Mouse (Mus musculus) hindbrain, embryonic 14.5 days (tissue): ENCODE measurements at regions not wholly inside any gene's neighbourhood (a gene's known extent, or its start where the extent isn't known, plus 50 kb on each side); places are given as distances from the start of the nearest gene placed in this dataset.
A peak's percentile ranks its signal among the peaks of the same experiment; 100 is the strongest.

Source experiments
- ATAC-seq: fragments of 200-750 bp; cut with Nextera tagmentation; 2 replicates; pipeline ENCODE4 v1.8.0; 2017; ENCODE audit warnings: moderate number of reproducible peaks, mild to moderate bottlenecking, moderate TSS enrichment, moderate library complexity; ENCODE audit not compliant: low FRiP score
- DNase-seq: peaks from one replicate; pipeline ENCODE4 v3.0.0-alpha.2; 2015; ENCODE audit warnings: low spot score
- H3K27ac ChIP-seq: fragments of 300-500 bp; sonication (generic); 2 replicates; pipeline ENCODE4 v1.5.1; 2014; ENCODE audit warnings: mild to moderate bottlenecking, moderate library complexity
- H3K27me3 ChIP-seq: fragments of 300-500 bp; sonication (generic); 2 replicates; pipeline ENCODE4 v1.6.1; 2014; ENCODE audit warnings: mild to moderate bottlenecking, low read length, mixed read lengths; ENCODE audit not compliant: control insufficient read depth, insufficient read depth
- H3K36me3 ChIP-seq: fragments of 300-500 bp; sonication (generic); replicated peaks from 2 replicates; pipeline ENCODE4 v1.6.1; 2014; ENCODE audit not compliant: control insufficient read depth, insufficient read depth
- H3K4me1 ChIP-seq: fragments of 300-500 bp; sonication (generic); replicated peaks from 2 replicates; pipeline ENCODE4 v1.6.1; 2014; ENCODE audit warnings: antibody characterized with exemption, low read length, mixed read lengths; ENCODE audit not compliant: control insufficient read depth, insufficient read depth
- H3K4me2 ChIP-seq: fragments of 300-500 bp; sonication (generic); replicated peaks from 2 replicates; pipeline ENCODE4 v1.6.1; 2014; ENCODE audit warnings: mild to moderate bottlenecking, moderate library complexity
- H3K4me3 ChIP-seq: fragments of 300-500 bp; sonication (generic); replicated peaks from 2 replicates; pipeline ENCODE4 v1.5.1; 2014; ENCODE audit warnings: mild to moderate bottlenecking, low read length
- H3K9ac ChIP-seq: fragments of 300-500 bp; sonication (generic); 2 replicates; pipeline ENCODE4 v1.6.1; 2014
- H3K9me3 ChIP-seq: fragments of 300-500 bp; sonication (generic); 2 replicates; pipeline ENCODE4 v1.6.1; 2016; ENCODE audit warnings: low read length; ENCODE audit not compliant: control insufficient read depth
- WGBS: fragments of 180-500 bp; shearing (Covaris S2); extraction: QIAGEN DNeasy Blood & Tissue Kit; methylation state at CpG from one replicate; pipeline ENCODE4 v1.1.7; 2014; 5-methylcytosine and 5-hydroxymethylcytosine counted together

DNA sequence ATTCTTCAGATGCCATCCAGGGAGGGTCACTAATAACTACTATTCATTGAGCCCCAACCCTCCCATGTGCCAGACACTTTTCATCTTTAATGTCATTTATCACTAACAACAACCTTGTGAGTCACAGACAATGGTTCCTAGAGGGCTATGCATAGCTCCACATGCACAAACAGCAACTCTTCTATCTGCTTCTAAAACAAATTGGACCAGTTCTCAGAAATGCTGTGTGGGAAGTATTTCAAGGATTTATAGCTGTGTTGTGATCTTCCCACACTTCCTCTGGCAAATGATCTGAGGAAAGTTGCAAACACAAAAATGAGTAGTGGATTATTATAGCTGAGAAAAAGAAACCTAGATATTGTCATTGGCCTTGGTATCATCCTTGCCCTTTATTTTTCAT, 474.3 kb upstream of the Arrdc3 start:
- DNase-seq (no peak), ATAC-seq (no peak)
- H3K36me3 ChIP-seq = no peaks in the 10 kb centered on the region
- no peak overlapping the region for H3K9ac ChIP-seq
- H3K4me1 ChIP-seq = no peaks in the 10 kb centered on the region
- H3K27me3 ChIP-seq = no peaks in the 10 kb centered on the region
- H3K9me3 ChIP-seq = no peaks in the 10 kb centered on the region
- no peak overlapping the region for H3K4me2 ChIP-seq
- no peak overlapping the region for H3K27ac ChIP-seq
- H3K4me3 ChIP-seq = no peak overlapping the region

DNA sequence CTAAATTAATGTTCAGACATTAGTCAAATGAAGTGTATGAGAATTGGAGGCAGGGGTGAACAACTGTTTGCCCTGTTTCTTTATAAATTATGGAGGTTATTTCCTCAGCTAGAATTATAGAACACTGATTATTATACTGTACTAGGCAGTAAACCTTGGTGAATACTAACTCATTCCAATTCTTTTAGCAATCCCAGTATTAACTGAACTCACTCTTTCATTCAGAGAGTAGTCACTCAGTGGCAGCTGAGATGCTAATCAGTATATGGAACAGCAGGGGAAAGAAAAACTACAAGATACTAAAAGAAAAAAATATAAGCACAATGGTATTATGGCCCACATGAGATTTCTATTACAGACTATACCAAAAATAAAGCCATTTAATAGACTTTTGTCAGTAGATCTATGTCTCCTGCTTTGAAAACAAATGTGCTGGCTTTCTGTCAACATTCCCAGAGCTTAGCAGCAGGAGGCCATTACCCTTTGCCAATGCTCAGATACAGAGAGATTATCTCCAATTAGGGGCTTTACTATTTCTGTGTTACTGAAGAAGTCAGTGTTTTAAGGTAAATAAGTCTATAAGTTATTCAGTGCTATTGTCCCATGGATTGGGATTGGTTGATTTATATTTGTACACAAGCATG, 473.3 kb upstream of the Arrdc3 start:
- ATAC-seq = no peak
- no peak overlapping the region for H3K4me3 ChIP-seq
- no peak overlapping the region for H3K27ac ChIP-seq
- no peaks in the 10 kb centered on the region for H3K36me3 ChIP-seq
- no peaks in the 10 kb centered on the region for H3K4me1 ChIP-seq
- no peak overlapping the region for H3K9ac ChIP-seq
- no peaks in the 10 kb centered on the region for H3K27me3 ChIP-seq
- H3K9me3 ChIP-seq = no peaks in the 10 kb centered on the region
- peak; percentile 35 for DNase-seq
- H3K4me2 ChIP-seq = no peak overlapping the region

DNA sequence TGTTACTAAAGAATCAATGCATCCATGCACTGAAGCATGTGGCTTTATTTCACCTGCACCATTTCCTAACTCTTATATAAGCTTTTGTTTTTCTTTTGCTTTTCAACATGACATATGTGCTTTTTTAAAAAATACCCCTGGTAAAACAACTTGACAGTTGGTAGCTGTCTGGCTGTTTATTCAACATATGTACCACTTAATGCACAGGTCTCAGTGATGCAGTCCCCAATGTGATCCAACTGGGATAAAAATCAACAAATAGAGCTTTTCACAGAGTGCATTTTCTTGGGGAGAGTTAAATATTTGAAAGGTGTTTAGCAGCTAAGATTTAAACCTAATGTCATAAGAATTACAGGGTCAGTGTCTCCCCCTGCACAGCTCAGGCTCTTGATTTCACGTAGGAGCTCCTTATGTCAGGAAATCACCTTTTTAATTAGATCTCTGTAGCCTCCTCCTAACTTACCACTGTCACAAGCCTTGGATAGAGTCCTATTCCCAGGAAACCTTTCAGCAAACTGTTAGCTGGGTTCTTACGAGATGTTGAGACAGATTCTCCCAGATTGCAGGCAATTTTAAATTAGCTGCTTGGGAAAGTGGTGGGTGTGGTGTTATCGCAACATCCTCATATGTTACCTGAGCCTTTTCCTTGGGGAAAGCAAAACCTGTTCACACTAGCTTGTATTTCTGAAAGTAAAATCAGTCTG, 464.6 kb upstream of the Arrdc3 start:
- no peak overlapping the region for H3K4me3 ChIP-seq
- H3K9me3 ChIP-seq = no peaks in the 10 kb centered on the region
- no peaks in the 10 kb centered on the region for H3K36me3 ChIP-seq
- H3K27ac ChIP-seq = no peak overlapping the region
- H3K27me3 ChIP-seq = no peaks in the 10 kb centered on the region
- no peak for ATAC-seq
- no peak for DNase-seq
- H3K4me2 ChIP-seq = no peak overlapping the region
- H3K9ac ChIP-seq = no peak overlapping the region
- WGBS = 73% methylated on average over 3 of the region's 3 CpGs
- H3K4me1 ChIP-seq = no peaks in the 10 kb centered on the region

DNA sequence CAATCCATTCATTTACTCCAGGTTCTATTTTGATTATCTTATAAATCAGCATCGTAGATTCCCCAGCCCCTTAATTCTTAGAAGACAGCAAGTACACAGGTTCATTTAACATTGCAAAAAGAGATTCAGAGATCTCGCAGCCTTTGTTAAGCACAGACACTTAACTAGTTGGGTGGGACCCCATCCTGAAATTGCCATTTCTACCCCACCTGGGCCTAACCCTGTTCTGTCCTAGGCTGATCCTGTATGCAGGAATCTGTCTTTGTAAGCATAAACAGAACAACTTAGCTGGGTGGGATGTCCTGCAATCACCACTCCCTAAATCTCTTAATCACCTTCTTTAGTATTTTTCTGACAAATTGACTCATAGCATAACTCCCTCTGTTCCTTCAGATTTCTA, 462.8 kb upstream of the Arrdc3 start:
- Histone ChIP-seq H3K27ac (no peak overlapping the region), H3K9ac (no peak overlapping the region), H3K4me3 (no peak overlapping the region), H3K4me1 (no peaks in the 10 kb centered on the region), H3K27me3 (no peaks in the 10 kb centered on the region), H3K9me3 (no peaks in the 10 kb centered on the region), H3K4me2 (no peak overlapping the region), H3K36me3 (no peaks in the 10 kb centered on the region)
- no peak for ATAC-seq
- DNase-seq = no peak
- 87% methylated on average over 2 of the region's 2 CpGs for WGBS
